Mouse (Mus musculus) cerebellum, adult 11-12 months (tissue): ENCODE measurements at regions not wholly inside any gene's neighbourhood (a gene's known extent, or its start where the extent isn't known, plus 50 kb on each side); places are given as distances from the start of the nearest gene placed in this dataset.
"Not testable (repeated sequence)": the region's sequence is repeated elsewhere in the genome, so short reads cannot be mapped to it uniquely, and the experiment has no call there.

Experiments
- DNase-seq: peaks from one replicate; pipeline ENCODE4 v3.0.0; 2022

DNA sequence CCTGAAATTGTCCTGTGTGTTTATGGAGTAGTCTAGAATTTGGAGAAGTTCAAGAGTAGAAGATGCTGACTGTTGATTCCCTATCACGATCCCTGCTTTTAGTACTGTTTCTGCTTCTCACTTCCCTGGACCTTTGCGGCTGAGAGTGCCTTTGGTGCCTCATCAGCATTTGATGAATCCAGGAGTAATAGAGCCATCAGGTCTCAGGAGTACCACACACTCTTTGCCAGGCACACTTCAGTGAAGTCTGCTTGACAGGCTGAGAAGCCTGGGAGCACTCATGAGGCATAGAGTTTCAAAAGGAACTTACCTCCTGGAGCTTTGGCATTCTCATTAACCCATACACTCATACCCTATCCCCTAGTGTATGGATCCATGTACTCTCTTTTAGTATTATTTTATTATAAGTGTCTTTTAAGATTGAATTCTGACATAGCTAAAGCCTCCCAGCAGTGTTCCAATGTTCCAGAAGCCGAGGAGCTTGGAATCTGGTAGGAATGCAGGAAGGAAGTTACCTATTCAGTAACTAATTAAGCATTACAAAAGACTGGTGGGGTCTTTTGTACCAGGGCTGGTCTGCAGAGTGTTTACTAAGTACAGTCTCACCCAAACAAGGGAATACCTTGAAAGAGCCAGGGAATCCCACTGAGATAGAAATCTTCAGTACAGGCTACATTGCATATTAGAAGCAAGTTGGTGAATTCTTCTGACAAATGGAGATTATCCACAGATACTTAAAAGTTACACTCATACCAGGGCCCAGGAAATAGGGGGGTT, 139.7 kb downstream of the Tex13c3 start:
- DNase-seq: not testable (repeated sequence)

DNA sequence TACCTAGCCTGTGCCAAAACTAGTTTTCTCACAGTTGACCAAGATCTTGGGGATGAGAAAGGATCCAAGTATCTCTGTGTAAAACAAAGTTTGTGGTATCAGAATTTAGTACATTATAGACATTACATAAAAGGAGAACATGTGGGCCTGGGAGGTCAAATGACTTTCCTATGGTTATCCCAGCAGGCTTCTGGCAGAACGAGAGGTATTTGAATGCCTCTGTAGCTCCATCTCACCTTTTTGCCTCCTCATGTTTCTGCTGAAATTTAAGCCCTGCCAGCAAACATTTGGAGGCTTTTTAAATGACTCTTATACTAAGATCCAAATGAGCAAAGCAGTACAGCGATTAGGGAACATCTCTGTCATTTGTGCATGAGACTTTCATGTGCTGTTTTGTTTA, 167.8 kb downstream of the Tex13c3 start:
- DNase-seq: peak; percentile 44

DNA sequence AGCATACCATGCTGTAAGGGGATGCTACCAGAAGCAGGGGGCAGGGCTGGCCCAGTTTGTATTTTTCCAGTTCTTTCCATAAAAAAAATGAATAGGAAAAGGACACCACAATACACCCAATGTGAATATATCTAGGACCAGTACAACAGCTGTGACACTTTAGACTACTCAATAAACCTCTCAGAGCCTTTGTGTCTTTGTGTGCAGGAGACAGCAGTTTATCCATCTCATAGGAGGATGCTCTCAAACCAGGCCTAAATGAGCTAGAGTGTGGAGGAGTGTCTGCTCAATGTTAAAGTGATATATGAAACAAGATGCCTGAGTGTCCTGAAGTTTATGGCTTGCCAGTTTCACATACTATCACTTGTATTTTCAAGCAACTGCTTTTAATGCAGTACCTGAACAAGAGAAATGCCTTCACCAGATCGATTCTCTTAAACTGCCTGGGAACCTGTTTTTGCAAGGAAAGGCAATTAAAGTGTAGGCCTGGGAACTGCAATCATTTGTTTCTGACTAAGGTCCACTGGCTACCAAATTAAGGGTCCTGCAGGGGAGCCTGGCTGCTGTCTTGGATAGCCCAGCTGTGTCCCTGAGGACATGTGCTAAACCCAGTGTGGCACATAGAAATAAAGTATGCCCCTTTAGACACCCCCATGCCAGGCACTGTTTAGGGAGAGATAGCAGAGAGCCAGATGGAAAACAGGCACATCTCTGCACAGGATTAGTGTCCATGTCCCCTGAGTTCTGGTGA, 169.1 kb downstream of the Tex13c3 start:
- DNase-seq: peak; percentile 31

DNA sequence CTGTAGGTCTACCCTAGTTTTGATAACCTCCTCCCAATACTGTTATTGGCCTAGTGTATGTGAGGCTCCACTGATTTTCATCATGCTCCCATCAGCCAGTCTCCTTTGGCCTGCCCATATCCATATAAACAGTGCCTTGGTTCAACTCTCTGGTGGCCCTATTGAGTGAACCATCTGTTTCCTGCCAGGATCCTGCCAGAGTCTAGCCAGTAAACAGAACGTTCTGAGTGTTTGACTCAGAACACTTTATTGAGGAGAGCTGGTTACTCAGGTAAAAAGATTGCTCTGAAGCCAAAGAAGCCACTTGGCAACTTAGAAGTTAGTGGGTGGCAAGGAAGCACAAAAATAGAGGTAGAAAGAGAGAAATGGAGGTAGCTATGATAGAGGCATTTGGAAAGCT, 169.7 kb downstream of the Tex13c3 start:
- DNase-seq: peak; percentile 74

DNA sequence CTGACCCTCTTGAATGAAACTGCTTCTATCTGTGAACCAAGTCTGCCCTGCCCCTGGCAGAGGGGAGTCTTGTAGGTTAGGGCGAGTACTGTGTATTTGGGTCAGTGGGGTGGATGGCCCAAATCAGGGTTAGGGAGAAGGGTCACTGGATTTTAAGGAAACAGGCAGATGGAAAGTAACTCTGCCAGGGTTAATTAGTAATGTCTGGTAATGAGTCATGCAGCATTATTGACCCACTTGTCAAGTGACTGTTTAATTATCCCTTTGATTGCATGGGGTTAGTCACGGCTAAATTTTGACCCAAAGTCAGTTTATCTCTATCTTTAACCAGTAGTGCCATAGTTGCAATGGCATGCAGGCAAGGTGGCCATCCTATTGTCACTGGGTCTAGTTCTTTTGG, 192.9 kb downstream of the Tex13c3 start:
- no peak for DNase-seq

DNA sequence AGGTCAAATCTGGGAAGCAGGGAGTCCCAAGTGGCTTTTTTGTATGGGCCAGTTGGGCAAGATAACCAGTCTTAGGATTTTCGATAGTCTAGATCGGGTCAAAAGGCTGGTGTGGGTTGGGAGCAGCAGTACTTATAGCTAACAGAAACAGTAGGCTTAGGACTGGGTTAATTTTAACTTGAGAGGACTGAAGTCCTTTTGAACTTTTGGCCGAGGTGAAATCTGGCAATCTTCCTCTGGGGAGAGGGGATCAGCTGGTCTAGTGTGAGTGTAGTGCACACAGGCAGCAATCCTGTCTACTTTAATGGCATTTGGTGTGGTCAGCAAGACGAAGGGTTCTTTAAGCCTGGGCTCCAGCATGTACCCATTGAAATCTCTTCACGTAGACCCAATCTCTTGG, 194.7 kb downstream of the Tex13c3 start:
- no peak for DNase-seq

DNA sequence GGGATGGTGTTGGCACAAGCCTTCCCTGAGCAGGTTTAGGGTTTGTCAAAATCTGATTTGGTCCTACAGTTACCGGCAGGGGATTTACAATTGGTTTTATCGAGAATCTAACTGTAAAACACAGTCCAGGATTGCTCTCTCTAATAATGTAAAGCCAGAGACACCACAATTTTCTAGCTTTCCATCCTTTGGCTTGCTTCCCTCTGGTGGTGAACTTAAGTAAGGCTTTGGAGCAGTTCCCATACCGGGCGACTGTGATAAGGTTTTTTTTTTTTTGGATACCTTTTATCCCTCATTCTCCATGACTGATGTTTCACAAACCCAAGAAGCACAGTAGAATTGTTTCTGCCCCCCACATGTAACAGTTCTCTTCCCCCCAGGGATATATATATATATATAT, 195.3 kb downstream of the Tex13c3 start:
- no peak for DNase-seq

DNA sequence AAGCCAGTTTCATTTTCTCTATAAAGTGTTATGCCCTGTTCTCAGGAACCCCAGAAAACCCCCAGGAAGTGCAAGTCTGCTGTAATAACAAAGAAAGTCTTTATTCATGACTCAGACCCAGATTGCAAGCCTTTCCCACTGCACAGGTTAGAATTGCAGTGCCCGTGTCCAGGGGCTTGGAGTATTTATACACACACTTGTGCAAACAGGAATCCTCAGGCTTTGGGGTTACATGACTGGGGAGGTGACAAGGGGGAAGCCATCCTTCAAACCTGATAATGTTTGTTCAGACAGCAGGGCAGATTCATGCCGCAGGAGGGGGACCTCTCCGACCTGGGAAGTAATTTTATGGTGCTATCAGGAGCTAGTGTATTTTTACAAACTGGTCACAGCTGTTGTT, 198.0 kb downstream of the Tex13c3 start:
- no peak for DNase-seq

DNA sequence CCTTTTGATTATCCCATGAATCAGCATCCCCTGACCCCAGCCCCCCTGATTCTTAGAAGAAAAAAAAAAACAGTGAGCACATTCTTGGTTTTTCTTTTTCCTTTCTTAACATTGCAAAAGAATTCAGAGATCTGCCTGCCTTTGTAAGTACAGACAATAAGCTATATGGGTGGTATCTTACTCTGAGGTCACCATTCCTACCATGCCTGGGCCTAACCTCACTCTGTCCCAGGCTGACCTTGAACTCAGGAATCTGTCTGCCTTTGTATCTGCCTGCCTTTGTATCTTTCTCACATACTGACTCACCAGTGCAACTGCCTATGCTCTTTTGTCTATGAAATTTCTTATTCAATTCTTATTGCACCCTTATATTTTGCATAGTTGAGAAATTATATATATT, 216.9 kb downstream of the Tex13c3 start:
- no peak for DNase-seq

DNA sequence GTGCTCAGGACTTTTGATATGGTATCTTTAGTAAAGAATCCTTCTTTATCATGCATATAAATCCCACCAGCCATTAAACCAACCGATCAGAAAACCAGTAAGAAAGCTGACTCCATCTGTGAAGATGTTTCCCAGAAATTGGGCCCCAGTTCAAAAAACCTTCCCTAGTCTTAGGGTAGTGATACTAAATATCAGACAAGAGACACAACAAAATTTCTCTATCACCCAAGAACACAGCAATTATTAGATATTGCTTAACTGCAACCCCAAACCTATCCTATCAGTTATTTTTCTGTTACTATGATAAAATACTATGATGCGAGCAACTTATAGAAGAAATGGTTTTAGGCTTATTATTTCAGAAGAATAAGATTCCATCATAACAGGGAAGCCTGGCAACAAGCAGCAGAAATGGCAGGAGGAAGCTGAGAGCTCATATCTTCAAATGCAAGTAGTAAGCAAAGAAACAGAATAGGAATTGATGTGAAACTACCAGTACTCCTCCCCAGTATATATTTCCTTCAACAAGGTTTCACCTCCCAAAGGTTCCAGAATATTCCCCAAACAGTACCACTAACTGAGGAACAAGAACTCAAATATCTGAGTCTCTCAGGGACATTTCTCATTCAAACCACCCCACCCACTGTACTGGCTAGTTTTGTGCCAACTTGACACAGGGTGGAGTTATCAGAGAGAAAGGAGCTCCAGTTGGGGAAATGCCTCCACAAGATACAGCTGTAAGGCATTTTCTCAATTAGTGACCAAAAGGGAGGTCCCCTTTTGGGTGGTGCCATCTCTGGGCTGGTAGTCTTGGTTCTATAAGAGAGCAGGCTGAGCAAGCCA, 234.1 kb downstream of the Tex13c3 start:
- no peak for DNase-seq

DNA sequence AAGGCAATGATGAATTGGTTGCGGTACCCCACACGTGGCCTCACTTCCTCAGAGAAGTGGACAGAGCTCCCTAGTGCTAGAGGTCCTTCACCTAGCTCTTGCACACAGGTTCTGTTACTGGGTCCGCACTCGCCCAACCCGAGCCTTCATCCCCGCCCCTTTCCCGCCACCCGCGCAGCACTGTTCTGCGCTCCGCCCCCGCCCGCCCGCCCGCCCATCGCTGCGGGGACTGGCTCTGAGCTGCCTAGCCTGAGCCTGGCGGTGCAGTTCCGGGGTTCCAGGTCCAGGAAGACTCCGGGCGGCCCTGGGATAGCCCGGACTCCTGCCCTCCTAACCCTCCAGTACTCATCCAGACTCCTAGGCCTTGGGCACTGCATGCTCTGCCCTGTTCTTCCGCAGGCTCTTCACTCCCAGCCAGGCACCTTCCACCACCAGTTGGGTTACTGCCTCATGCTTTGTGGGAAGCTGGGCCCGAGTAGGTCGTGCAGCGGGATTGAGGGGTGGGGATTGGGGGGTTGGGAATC, 243.3 kb downstream of the Tex13c3 start:
- peak; percentile 66 for DNase-seq

DNA sequence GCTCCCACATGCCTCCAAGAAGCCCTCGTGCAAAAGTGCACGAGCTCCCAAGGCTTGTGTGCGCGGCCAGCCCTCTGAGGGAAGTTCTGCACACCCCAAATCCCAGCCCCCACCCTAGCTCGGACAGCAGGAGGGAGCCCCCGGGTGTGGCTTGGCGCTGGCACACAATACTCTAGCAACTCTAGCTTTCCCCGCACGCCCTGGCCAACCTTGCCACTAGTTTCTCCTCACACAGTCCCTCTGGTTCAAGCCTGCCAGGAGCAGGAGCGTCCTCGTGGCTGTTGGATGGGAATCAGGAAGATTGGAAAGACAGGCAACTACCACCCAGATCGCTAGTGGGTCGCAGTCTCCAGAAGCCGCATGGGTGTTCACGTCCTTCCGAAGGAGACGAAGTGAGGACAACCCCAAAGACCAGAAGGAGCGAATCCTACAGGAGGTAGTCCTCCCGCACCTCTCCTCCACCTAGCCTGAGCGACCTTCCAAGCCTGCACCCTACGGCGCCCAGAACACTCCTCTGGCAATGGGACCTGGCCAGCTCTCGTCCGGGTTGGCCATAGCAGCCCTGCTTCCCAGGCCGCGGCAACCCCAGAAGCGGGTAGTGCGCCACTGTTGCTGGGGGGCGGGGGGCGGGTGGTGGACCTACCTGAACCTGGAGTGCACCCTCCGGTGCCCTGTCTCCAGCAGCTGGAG, 243.9 kb downstream of the Tex13c3 start:
- peak; percentile 58 for DNase-seq

DNA sequence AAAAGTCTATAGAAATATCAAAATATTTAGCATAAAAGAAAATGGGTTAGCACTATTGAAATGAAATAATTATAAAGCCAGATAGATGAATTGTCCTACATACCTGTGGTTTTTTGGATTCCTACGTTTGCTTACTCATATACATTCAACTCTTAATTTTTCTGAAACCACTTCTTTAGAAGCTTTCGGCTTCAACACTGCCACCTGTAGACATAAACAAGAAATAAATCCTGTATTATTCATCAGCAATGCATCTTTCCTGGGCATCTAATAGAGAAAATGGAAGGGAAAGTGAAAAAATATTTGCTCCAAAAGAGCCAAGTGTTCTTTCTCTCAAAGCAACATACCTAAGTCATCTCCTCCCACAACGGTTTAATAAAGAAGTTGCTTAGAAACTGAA, 245.7 kb downstream of the Tex13c3 start:
- no peak for DNase-seq

DNA sequence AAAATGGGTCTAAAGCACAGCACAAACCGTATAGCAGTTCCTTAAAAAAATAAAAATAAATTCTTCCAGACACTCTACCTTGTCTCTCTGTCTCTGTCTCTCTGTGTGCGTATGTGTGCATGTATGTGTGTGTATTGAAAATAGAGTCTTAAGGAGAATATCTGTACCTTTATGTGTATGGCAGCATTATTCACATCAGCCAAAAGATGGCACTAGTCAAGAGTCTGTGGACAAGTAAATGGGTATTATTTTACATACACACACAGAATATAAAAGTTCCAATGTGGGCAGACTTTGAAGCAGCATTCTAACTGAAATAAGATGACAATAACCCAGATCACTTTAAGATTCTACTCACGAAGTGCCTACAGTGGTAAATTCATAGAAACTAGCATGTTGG, 249.3 kb downstream of the Tex13c3 start:
- no peak for DNase-seq

DNA sequence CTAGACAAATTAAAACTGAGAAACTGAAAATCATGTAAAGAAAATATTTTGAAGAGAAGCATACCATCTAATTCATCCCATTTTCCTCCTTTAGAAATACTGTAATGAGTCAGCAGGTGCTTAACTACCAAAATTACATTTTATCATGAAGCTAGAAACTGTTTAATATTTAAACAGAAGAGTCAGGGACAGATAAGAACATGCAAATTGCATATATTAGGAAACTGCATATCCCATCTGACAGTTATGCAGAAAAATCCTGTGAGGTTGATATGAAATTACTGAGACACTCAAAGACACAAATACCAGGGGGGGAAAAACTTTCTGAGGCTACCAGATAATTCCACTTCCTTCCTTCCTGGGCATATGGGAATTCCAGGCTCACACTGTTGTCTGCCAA, 257.8 kb downstream of the Tex13c3 start:
- no peak for DNase-seq

DNA sequence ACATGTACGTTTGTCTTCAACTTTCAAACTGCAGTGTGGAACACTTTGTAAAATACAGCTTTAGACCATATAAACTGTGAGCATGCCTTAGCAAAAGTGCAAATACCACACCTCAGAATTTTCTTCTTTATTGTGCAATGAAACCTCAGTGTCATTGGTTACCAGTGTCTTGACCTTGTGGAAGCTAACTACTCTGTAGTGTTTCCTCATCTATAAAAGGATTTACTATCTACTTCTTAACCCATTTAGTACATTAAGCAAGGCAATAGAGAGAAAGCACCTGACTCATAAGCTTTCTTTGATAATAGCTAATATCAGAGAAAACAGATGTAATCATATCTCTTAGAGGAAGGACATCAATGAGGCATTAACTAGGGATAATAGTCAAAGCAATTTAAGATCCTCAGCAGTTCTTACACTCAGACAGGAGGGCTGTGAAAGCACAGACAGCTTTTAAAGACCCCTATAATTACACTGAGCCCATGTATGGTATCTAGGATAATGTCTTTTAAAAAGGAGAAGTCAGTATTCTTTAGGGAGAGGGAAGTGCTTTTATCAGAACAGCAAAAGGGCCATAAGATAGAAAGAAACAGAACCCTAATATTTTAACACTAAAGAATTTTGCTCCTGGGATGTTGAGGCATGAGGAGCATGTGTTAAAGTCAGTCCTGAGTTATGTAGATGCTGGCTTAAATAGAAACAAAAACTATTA, 260.2 kb downstream of the Tex13c3 start:
- no peak for DNase-seq

DNA sequence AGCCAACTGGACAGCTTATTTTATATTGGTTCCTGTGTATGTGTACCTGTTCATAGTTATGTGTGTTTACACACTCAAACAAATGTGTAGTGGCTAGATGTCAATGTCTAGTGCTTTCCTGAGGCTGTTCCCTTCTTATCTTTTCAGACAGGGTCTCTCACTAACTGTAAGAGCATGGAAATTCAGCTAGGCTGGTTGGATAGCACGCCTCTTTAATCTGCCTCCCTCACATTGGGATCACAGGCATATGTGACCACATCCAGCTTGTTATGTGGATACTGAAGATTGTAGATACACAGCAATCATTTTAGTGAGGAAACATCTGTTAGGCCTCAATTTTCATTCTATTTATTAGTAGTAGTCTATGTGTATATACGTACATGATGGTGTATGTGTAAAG, 261.4 kb downstream of the Tex13c3 start:
- DNase-seq: no peak

DNA sequence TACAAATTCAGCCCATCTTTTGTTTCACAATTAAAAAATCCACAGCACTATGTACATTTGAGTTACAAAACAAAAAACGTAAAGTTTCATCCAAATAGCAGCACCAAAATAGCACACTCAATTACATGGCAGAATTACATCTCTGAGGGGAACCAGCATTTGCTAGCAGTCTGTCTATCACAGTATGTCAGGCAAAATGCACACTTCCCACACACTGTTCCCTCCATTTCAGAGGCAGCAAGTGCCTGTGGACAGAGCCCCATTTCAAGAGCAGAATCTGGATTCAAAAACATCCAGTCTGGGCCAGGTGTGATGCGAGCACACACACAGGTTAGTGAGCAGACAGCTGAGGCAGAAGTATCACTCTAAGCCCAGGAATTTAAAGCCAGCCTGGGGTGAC, 261.8 kb downstream of the Tex13c3 start:
- no peak for DNase-seq

DNA sequence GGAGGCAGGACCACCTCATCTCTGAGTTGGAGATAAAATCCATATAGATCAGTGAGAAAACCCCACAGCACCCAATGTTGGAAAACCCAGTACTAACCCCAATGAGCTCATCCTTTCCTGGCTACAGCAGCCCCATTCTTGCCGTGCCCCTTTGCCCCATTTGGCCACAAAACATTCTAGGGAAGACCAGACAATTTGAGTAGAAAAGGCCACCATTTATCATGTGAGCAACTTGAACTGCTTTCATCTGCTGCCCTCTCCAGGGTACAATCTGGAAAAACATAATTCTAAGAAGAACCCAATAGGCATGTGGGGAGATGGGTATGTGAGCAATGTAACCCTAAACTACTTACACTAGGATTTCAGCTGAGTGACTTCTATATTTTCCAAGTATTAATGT, 274.7 kb downstream of the Tex13c3 start:
- DNase-seq: no peak

DNA sequence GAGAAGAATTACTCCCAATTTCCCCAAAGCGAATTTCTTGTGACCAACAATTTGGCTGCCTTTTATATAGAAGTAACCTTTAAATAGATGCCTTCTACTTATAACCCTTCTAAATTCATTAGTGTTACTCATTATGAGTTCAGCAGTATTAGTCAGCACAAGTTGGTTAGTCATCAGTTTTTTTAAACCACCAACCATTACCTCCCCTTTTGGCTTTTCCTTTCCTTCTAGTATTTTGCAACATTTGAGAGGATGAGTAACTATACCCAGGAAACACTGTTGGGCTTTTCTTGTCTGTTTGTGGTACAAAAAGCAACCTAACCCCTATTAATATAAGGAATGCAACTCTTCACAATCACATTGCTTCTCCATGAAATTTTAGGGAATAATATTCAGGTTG, 278.6 kb downstream of the Tex13c3 start:
- DNase-seq: no peak

DNA sequence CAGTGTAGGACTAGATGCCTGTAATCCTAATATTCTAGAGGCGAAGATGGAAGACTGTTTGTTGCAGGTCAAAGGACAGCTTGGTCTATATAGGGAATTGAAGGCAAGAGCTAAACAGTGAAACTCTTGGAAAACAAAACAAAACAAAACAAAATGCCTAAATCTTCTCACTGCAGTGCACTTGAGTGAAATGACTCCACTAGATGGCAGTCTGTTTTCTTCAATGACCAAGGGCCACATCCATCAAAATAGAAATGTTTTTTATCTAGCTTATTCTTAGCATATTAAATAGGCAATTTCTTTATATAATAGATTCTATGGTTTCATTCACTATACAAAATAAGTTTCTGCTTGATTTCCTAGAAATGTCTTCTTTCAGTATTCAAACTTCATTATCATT, 279.7 kb downstream of the Tex13c3 start:
- DNase-seq: no peak

DNA sequence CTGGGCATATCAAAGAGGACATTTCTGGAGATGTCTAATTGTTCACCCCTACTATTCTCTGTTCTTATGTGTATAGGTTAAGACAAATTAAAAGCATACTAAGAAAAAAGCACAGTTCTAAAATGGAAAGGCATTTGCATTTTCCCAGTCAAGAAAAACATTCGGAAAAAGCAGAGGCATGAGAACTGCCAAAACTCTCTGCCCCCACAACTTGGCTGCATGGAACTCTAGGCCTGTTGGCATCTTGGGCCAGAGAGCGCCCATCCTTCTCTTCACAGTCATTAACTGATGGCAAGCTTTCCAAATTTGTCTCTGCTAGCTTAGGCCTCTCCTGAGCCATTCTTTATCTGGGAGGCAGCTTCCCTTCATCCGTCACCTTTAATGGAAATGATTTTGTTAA, 281.6 kb downstream of the Tex13c3 start:
- DNase-seq: no peak
